Mouse (Mus musculus) megakaryocyte, adult 5-6 weeks (primary cell): ENCODE measurements at regions not wholly inside any gene's neighbourhood (a gene's known extent, or its start where the extent isn't known, plus 50 kb on each side); places are given as distances from the start of the nearest gene placed in this dataset.
A peak's percentile ranks its signal among the peaks of the same experiment; 100 is the strongest.

Experiments used
- ATAC-seq: 2 replicates; pipeline ENCODE4 v1.8.0; 2016; ENCODE audit warnings: mild to moderate bottlenecking, inconsistent platforms; ENCODE audit not compliant: poor library complexity, severe bottlenecking

DNA sequence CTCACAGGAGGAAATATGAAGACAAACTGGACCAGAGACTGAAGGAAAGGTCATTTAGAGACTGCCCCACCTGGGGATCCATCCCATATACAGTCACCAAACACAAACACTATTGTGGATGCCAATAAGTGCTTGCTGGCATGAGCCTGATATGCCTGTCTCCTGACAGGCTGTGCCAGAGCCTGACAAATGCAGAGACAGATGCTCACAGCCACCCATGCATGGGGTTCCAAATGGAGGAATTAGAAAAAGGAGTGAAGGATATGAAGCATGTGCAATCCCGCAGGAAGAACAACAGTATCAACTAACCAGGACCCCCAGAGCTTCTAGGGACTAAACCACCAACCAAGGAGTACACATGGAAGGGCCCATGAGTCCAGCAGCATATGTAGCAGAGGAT lies 505.9 kb downstream of the Gm6685 start:
- ATAC-seq, result no peak

GRCm38 (mm10) chr11:27799826-27800620 lies 539.6 kb downstream of the Gm6685 start:
- ATAC-seq, result no peak

- no peak for ATAC-seq
Observed at GRCm38 (mm10) chr11:27753913-27754218, 585.8 kb downstream of the Gm6685 start.

DNA sequence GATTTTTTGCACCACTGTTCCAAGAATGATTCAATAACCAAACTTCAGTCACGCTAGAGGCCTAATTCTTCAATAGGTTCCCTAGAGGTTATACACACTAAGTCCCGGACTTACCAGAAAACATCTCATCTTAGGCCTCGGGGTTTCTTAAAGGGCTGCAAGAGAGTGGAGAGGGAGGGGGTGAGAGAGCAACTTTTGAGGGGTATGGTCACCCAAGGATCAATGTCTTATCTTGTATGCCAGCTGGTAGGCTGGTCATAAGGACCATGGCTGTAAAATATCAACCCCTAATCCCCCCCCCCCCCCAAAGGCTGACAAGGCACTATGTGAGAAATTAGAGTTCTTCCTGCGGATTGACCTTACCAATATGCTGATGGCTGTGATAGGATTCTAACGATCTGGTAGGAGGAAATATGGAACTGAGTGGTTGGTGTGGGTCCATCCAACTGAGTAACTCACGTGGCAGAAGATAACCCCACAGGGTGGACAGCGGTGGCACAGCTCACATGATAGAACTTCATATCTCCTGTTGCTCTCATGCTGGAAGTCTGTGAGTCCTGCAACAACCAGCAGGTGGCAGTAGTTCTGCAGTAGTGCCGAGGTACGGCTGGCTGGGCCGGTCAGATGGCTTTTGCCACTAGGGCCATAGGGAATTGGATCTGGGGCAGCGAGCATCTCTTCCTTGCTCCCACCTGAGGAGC lies 586.3 kb downstream of the Gm6685 start:
- peak; percentile 52; the same call in 1 of the 2 replicates for ATAC-seq

- ATAC-seq, result no peak
Observed at GRCm38 (mm10) chr11:27726109-27726508, 613.6 kb downstream of the Gm6685 start.

DNA sequence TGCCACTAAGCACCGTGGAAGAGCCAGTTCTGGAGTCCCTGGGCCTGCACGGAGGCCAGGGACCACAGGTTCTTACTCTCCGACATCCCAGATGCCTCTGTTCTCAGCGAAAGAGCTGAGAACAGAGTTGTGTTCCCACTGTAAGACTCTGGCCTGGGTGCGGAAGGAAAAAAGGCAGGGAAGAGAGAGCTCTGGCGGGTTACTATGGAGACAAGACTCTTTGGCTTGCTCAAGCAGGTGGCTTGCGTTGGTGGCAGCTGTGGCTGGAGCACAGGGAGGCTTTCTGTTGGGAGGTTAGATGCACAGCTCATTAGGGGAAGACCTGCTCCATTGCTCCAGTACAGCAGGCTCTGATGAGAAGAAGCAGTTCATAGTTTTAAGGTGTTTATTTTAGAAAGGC lies 618.3 kb downstream of the Gm6685 start:
- ATAC-seq, result no peak

GRCm38 (mm10) chr11:27672436-27672835 lies 667.2 kb downstream of the Gm6685 start:
- no peak for ATAC-seq
